Mouse (Mus musculus) inflammation-experienced regulatory T-cells, adult 6 months (primary cell): ENCODE data around the gene Wdfy3. TPM values are rescaled to one million over a fixed set of nuclear protein-coding genes. Genes with fewer than 3 reads are reported as not detected.
"Not testable (repeated sequence)": the region's sequence is repeated elsewhere in the genome, so short reads cannot be mapped to it uniquely, and the experiment has no call there.

ENCODE experiments used
- ATAC-seq: one replicate; pipeline ENCODE4 v1.8.0; 2017
- polyA plus RNA-seq, 3 experiments: library from polyadenylated mRNA; unstranded; fragments of 100-300 nt; shearing (Covaris generic); gene quantifications; one replicate each; pipeline ENCODE4 v1.2.1; 2017

Gene Wdfy3
- polyA plus RNA-seq, 3 experiments from 2014 or later, result not detected

- no peak for ATAC-seq
Observed at GRCm38 (mm10) chr5:101876185-101876584, 193.5 kb downstream of the Wdfy3 start.

GRCm38 (mm10) chr5:101866722-101867121 is 203.0 kb downstream of the Wdfy3 start:
- no peak for ATAC-seq

- no peak for ATAC-seq
Observed at GRCm38 (mm10) chr5:101863946-101864345, 205.8 kb downstream of the Wdfy3 start.

- ATAC-seq, result no peak
Observed at GRCm38 (mm10) chr5:101862651-101863050, 207.1 kb downstream of the Wdfy3 start.

- ATAC-seq, result no peak
Observed at GRCm38 (mm10) chr5:101861786-101862571, 207.7 kb downstream of the Wdfy3 start.

DNA sequence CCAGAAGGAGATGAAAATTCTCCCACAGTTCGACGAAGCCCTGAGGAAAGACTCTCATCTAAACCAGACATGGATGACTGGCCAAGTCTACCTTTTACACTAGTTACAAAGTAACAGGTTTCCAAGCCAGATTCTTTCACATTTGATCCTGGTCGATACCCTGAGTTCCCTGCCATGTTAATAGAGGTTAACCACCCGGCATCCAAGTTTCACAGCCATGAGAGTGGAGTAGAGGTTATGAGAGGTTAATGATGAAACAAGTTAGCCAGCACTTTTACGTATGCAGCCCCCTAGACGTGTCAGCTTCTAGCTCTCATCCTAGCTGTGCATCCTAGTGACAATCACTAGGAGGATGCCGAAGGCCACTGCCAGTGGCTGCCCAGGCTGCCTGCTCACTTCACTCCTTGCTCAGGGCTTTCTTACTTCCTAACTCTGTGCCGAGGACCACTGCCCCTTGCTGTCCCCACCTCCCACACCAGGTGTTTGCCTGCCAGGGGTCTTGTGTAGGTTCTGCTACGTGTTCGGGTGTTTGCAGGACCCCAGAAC is 210.8 kb downstream of the Wdfy3 start:
- ATAC-seq, result no peak

- ATAC-seq, result no peak
Observed at GRCm38 (mm10) chr5:101855475-101855874, 214.2 kb downstream of the Wdfy3 start.

DNA sequence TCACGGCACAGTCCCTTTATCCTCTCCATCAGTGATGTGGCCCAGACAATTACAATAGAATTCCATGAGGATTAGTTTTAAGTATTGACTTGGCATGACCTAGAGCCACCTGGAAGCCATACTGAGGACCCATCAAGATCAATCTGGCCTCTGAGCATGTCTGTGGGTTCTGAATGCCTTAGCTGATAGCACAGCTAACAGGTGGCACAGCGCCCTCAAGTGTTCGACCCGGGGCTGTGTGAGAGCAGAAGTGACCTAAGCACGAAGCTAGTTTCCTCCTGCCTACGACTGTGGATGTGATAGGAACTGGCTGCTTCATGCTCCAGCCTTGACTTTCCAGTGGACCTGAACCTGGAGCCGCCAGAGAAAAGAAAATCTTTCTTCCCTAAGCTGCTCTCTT is 215.1 kb downstream of the Wdfy3 start:
- no peak for ATAC-seq

GRCm38 (mm10) chr5:101854100-101854499 is 215.6 kb downstream of the Wdfy3 start:
- no peak for ATAC-seq

DNA sequence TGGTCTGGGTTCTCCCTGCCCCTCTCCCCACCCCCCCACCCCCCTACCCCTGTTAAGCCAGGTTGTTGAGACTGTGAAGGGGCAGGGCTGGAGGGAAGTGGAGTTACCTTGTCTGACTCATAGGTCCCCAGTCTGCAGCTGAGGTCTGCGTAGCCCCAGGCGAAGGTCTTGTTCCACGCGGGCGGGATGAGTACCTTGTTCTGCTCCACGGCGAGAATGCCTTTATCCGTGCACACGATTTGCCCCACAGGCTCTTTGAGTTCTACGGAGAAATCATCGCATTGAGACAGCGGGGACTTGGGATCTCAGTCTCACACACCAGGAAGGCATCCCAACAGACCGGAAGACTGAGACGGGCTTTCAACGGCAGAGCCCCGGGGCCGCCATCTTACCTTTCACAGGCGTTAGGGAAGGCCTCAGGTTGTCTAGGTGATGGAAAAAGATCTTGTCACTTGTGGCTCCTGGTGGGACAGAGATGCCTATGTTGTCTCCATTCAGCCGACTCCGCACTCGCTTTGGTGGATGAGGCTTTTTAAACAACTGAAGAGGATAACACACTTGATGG is 217.5 kb downstream of the Wdfy3 start:
- ATAC-seq, result no peak

GRCm38 (mm10) chr5:101851133-101851532 is 218.6 kb downstream of the Wdfy3 start:
- ATAC-seq, result no peak

DNA sequence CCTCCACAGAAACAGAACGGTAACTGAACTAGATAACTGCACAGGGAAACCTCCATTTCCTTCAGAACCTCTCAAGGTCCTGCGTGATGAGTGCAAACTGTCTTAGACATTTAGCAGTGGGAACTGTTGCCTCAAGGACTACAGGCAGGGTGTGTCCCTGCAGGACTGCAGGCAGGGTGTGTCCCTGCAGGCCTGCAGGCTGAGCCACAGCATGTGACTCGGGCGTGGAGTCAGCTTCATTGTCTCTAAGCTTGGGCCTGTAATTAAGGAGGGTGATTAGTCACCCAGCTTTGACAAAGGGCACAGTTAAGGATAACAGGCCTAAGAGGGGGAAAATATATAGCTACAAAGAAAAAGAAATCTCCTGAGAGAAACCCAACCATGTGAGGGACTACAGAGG is 222.0 kb downstream of the Wdfy3 start:
- ATAC-seq, result no peak

DNA sequence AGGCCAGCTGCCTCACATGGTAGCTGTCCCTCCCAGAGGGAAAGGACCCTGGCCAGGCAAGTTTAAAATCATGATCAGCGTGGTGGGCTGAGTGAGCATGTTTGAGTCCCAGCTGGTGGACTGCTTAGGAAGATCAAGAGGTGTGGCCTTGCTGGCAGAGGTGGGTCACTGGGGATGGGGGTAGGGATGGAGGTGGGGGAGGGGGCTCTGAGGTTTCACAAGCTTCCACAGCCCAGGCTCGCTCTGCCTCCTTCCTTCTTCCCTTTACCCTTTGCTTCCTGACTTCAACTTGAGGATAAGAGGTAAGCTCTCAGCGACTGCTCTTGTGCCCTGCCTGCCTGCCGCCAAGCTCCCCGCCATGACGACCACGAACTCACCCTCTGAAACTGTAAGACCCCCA is 222.4 kb downstream of the Wdfy3 start:
- ATAC-seq, result no peak

GRCm38 (mm10) chr5:101845930-101846329 is 223.8 kb downstream of the Wdfy3 start:
- ATAC-seq, result no peak

DNA sequence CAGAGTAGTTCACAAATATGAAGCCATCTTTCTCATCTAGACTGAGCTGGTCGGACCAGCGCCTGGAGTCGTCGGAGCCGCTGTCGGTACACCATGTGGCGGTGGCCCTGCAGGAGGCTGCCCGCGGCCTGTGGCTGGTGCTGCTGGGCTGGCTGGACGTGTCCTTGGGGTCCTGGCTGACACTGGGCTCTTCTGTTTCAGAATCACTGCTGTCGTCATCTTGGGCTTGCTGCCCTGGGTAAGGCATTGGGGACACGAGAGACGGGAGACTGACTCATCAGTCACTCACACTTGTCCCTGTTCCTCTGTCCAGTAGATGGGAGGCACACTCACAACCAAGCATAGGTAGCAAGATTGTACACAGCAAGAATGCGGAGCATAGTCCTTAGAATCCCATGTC is 224.7 kb downstream of the Wdfy3 start:
- ATAC-seq, result no peak

- ATAC-seq, result no peak
Observed at GRCm38 (mm10) chr5:101840476-101840875, 229.2 kb downstream of the Wdfy3 start.

DNA sequence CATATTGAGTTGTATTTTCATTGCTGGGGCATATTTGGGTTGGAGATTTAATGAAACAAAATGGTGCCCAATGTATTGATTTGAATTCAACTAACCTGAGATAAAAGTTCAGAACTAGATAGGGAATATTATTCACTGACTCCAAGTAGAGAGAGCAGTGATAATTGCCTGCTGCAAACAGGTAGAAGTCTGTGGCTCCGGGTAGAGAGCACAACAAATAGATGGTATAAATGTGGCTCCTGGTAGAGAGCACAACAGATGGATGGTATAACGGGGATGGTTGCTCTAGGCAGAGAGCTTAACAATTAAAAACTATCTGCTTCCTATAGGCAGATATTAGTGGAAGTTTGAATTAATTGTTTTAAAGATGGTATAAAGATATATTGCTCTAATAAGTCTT is 232.1 kb downstream of the Wdfy3 start:
- ATAC-seq, result not testable (repeated sequence)

DNA sequence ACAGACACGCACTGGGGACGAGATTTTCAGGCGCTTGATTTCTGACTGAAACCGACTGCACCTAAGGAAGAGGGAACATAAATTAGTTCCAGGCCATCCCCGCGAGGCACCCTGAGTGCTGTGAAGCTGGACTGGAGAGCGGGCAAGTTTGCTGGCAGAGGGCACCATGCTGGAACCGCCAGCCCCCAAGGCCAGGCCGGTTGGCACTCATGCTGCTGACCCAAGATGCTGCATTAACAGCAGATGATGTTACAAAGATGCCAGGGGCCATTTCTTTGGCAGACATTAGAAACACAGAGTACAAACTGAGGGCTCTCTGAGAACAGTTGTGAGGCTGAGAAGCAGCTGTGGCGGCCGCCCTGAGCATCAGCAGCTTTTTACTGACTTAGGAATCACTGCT is 233.5 kb downstream of the Wdfy3 start:
- no peak for ATAC-seq

- ATAC-seq, result no peak
Observed at GRCm38 (mm10) chr5:101833875-101834274, 235.8 kb downstream of the Wdfy3 start.

GRCm38 (mm10) chr5:101832991-101833390 is 236.7 kb downstream of the Wdfy3 start:
- ATAC-seq, result no peak

- no peak for ATAC-seq
Observed at GRCm38 (mm10) chr5:101832042-101832441, 237.7 kb downstream of the Wdfy3 start.

GRCm38 (mm10) chr5:101830180-101830579 is 239.5 kb downstream of the Wdfy3 start:
- no peak for ATAC-seq

GRCm38 (mm10) chr5:101828932-101829331 is 240.8 kb downstream of the Wdfy3 start:
- ATAC-seq, result no peak

- ATAC-seq, result no peak
Observed at GRCm38 (mm10) chr5:101827477-101827876, 242.2 kb downstream of the Wdfy3 start.
